Mouse (Mus musculus): ENCODE measurements around the gene Hs6st3.

DNA sequence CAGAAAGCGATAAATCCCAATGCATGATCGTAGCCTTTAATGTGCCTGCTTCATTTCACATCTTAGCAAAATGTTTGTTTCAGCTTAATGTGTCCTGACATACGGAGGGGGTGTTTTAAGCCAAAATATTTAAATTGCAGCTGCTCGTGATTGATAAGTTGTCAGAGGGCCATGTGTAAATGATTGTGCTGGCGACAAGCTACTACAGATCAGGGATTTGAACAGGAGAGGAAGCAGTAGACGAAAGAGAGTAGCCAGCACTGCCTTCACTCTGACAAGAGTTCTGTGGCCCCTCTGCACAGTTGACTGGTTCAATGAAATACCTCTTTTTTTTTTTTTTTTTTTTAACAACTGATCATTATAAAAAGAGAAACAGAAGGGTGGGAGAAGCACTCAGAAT lies 587.0 kb downstream of the Hs6st3 start:
- TF ChIP-seq EP300 (IDR thresholded peaks at IDR 0.05; ENCODE audit: low read depth) (no peak), CTCF (IDR thresholded peaks at IDR 0.05; ENCODE audit: low read depth) (no peak)
